Mouse (Mus musculus): Measurements from ENCODE around the gene Nkx2-1. TPM values are rescaled to one million over a fixed set of nuclear protein-coding genes. Genes with fewer than 3 reads are reported as not detected.
A peak's percentile ranks its signal among the peaks of the same experiment; 100 is the strongest.

The Nkx2-1 gene
- not detected in 2 replicates for polyA plus RNA-seq (2015; fragmentation: Nextera tagmentation; extraction: Ambion mirVana)

DNA sequence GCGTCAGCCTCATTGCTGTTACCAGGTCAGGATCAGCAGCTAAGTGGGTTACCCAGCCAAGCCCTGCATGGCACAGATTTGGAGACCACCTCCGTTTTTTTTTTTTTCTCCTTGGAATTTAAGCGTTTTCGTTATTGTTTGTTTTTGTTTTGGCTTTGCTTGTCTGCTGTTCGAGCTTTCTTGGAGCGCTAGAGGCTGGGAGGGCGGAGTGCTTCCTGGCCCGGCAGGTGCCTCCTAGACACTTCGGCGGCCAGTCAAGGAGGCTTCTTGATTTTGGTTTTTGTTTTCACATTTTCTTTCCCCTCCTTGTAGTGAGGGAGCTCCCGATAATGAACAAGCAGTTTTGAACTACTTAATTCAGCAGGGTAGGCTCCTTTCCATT, at the start of gene Nkx2-1:
TSS of gene Nkx2-1 (minus strand) at position 25 of the 382 bp plus-strand sequence.
- under 1% methylated on average over 11 of the region's 11 CpGs for WGBS (ENCODE audit: insufficient replicate concordance)
- no peaks in the 10 kb centered on the region for H3K4me1 ChIP-seq (replicated peaks)
- H3K4me2 ChIP-seq, result no peak within 1 kb of the TSS
- H3K4me3 ChIP-seq (replicated peaks), result no peak within 1 kb of the TSS
- no peaks in the 10 kb centered on the region for H3K36me3 ChIP-seq (replicated peaks)
- H3K9me3 ChIP-seq (replicated peaks), result no peaks in the 10 kb centered on the region
- H3K27ac ChIP-seq (replicated peaks), result no peak within 1 kb of the TSS
- H3K9ac ChIP-seq, result no peak within 1 kb of the TSS
- peaks cover 100% of the 10 kb centered on the region for H3K27me3 ChIP-seq
- no peak for ATAC-seq (ENCODE audit: insufficient read depth)

DNA sequence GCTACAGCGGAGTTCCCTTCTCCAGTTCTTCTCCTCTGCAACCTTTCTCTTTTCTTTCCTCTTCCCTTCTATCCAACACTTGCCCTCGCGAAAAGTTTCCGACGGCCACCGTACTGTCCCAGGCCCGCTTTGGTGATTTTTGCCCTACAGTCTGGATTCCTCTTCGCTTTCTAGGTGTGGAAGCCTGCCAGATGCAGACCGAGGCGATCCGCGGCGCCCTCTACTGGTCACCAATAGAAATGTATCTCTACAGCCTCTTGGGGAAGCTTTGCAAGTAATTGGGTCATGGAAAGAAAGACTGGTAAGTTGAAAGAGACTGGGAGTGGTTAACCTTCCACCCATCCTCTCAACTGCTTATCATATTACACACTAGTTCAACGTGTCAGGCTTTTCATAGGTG, 4.4 kb upstream of the Nkx2-1 start:
- Histone ChIP-seq H3K27me3 (peaks cover 75% of the 10 kb centered on the region), H3K27ac (replicated peaks) (no peak overlapping the region), H3K36me3 (replicated peaks) (no peaks in the 10 kb centered on the region), H3K4me1 (replicated peaks) (no peaks in the 10 kb centered on the region), H3K4me2 (no peak overlapping the region), H3K4me3 (replicated peaks) (no peak overlapping the region), H3K9me3 (replicated peaks) (no peaks in the 10 kb centered on the region), H3K9ac (no peak overlapping the region)
- no peak for ATAC-seq (ENCODE audit: insufficient read depth)
- WGBS (ENCODE audit: insufficient replicate concordance), result 2% methylated on average over 14 of the region's 14 CpGs

DNA sequence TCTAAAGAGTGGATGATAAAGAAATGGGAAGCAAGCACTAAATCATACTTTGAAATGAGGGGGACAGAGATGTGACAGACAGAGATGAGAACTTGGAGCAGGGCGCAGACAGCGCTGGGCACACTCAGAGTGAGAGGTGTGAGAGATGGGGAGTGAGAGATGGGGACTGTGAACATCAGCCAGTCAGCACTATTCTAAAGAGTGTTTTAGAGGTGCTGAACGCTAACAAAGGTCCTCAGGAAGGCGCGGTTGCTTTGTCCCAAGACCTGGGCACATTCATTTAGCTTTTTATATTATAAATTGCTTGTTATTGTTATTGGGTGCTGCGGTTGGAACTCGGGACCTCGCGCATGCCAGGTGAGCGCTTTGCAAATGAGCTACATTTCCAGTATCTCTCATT, 3.9 kb upstream of the Nkx2-1 start:
- Histone ChIP-seq H3K9ac (no peak overlapping the region), H3K4me1 (replicated peaks) (no peaks in the 10 kb centered on the region), H3K4me3 (replicated peaks) (no peak overlapping the region), H3K36me3 (replicated peaks) (no peaks in the 10 kb centered on the region), H3K9me3 (replicated peaks) (no peaks in the 10 kb centered on the region), H3K27ac (replicated peaks) (no peak overlapping the region), H3K27me3 (peaks cover 76% of the 10 kb centered on the region), H3K4me2 (no peak overlapping the region)
- WGBS (ENCODE audit: insufficient replicate concordance), result 5% methylated on average over 10 of the region's 10 CpGs
- no peak for ATAC-seq (ENCODE audit: insufficient read depth)

DNA sequence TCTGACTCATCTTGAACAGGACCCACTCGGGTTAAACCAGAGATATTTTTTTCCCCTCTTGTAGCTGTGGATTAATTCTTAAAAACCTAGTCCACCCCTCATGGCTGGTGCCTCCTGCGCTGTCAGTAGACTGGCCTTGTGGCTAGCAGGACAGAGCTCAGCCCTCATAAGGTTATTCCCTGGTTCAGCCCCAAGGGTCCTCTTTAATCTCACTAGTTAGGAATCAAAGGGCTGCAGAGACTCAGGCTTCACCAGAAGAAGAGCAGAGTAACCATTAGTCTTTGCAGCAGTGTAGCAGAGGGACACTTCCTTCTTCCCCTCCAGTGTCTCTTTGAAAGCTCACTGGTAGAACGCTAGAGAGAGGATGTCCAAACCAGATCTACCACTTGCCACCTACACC, 1.9 kb upstream of the Nkx2-1 start:
- Histone ChIP-seq H3K27ac (replicated peaks) (no peak overlapping the region), H3K9me3 (replicated peaks) (no peaks in the 10 kb centered on the region), H3K27me3 (peaks cover 92% of the 10 kb centered on the region), H3K4me3 (replicated peaks) (no peak overlapping the region), H3K9ac (no peak overlapping the region), H3K4me2 (no peak overlapping the region), H3K36me3 (replicated peaks) (no peaks in the 10 kb centered on the region), H3K4me1 (replicated peaks) (no peaks in the 10 kb centered on the region)
- 6% methylated on average over 3 of the region's 3 CpGs for WGBS (ENCODE audit: insufficient replicate concordance)
- ATAC-seq (ENCODE audit: insufficient read depth), result no peak

DNA sequence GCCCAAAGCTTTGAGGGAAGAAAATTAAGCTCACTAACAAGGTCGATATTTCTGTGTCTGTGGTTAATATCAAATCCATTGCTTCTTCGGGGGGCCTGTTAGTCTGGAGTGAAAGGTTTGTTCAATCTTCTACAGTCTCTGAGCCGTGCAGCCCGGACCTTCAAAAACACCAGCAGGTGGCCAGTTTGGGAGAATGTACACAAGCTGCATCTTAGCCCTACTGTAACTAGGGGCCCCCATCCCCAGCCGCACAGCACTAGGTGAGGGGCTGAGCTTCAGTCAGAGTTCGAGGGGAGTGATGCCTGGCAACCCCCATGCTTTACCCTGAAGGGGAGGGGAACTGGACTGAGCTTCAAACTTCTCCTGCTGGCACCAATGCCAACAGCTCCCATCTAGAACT, 1.2 kb upstream of the Nkx2-1 start:
- H3K9ac ChIP-seq, result no peak overlapping the region
- H3K27me3 ChIP-seq, result peaks cover 99% of the 10 kb centered on the region
- H3K4me1 ChIP-seq (replicated peaks), result no peaks in the 10 kb centered on the region
- no peak for ATAC-seq (ENCODE audit: insufficient read depth)
- no peak overlapping the region for H3K4me3 ChIP-seq (replicated peaks)
- H3K27ac ChIP-seq (replicated peaks), result no peak overlapping the region
- H3K36me3 ChIP-seq (replicated peaks), result no peaks in the 10 kb centered on the region
- 1% methylated on average over 6 of the region's 6 CpGs for WGBS (ENCODE audit: insufficient replicate concordance)
- H3K4me2 ChIP-seq, result no peak overlapping the region
- H3K9me3 ChIP-seq (replicated peaks), result no peaks in the 10 kb centered on the region

DNA sequence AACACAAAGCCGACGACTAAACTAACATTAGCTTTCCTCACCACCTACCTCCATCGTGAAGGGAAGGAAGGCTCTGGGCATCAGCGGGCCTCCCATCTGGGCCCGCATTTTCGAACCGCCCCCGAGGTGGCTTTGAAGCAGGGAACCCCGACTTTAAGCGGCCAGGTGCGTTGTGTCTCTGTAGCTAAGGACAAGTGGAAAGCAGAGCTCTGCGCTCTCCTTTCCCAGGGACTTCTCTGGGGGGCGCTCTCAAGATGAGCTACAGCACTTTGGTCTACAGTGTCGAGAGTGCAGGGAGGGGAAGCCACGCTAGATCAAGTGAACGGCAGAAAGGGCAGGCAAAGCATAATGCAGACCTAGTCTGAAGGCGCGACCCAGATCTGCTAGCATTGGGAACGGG, 634 bp upstream of the Nkx2-1 start:
- Histone ChIP-seq H3K9ac (no peak overlapping the region), H3K27me3 (peaks cover 100% of the 10 kb centered on the region), H3K4me3 (replicated peaks) (no peak overlapping the region), H3K9me3 (replicated peaks) (no peaks in the 10 kb centered on the region), H3K27ac (replicated peaks) (no peak overlapping the region), H3K4me2 (no peak overlapping the region), H3K4me1 (replicated peaks) (no peaks in the 10 kb centered on the region), H3K36me3 (replicated peaks) (no peaks in the 10 kb centered on the region)
- no peak for ATAC-seq (ENCODE audit: insufficient read depth)
- WGBS (ENCODE audit: insufficient replicate concordance), result 2% methylated on average over 19 of the region's 19 CpGs

DNA sequence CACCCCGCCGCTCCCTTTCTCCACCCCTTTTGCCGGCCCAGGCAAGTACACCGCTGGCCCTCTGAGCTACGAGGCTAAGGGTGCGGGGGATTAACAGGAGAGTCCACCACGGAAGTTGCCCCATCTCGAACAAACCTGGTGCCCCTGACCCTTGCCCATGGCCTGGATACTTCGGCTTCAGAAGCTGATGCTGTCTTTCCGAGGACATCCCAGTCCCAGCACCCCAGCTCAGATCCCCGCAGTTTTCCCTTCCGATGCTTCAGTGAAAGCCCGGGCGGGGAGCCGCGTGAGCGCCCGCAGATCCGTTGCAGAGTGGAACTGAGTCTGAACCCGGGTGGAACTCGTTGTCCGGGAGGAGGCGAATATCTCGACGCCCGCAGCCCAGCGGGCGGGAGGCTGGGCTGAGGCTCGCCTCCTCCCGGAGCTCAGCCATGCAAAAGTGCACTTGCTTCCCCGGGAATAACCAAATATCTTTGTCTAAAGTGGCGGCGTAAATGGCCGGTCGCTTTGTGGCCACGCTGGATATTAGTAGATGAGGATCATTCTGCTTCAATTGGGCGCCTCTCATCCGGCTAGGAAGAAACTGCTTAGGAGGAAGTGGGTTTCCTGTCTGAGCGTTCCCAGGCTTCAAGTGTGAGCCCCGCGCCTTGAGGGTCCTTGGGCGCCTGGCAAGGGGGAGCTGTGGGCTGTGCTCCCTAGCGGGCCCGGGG, 379 bp downstream of the Nkx2-1 start:
- H3K4me3 ChIP-seq (replicated peaks), result no peak overlapping the region
- WGBS (ENCODE audit: insufficient replicate concordance), result 1% methylated on average over 44 of the region's 44 CpGs
- no peak for ATAC-seq (ENCODE audit: insufficient read depth)
- no peaks in the 10 kb centered on the region for H3K4me1 ChIP-seq (replicated peaks)
- H3K9me3 ChIP-seq (replicated peaks), result no peaks in the 10 kb centered on the region
- no peak overlapping the region for H3K9ac ChIP-seq
- no peaks in the 10 kb centered on the region for H3K36me3 ChIP-seq (replicated peaks)
- H3K4me2 ChIP-seq, result no peak overlapping the region
- peaks cover 100% of the 10 kb centered on the region for H3K27me3 ChIP-seq
- no peak overlapping the region for H3K27ac ChIP-seq (replicated peaks)

DNA sequence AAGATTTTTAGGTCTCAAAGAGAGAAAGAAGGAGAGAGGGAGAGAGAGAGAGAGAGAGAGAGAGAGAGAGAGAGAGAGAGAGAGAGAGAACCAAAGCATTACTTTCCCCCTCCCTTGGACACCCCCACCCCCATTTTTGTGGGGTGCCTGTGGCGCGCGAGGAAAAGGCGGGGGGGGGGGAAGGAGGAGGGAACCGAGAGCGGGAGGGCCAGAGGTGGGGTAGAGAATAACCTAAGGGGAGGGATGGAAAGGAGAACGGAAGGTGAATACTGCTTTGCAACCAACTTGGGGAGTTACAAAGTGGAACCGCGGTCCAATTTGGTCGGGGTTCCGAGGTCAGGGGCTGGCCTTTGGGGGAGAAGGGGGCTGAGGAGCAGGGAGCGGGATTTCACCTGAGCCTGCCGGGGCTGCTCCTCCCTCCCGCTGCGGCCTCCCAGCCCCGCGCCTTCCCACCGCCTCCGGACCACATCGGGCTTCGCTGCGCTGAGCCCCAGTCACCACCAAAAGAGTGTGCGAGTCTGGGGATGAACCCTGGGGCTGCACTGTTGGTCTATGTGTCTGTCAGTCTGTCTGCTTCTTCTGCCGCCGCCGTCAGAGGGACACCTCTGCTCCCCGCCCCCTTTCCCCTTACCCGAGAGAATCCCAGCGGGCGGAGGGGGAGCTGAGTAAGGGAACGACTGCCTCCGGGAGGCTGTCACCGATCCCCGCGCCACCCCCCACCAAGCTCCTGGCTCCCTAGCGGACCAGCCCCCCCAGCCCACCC, 1.1 kb downstream of the Nkx2-1 start:
- Histone ChIP-seq H3K4me2 (no peak overlapping the region), H3K4me1 (replicated peaks) (no peaks in the 10 kb centered on the region), H3K4me3 (replicated peaks) (no peak overlapping the region), H3K27me3 (peaks cover 100% of the 10 kb centered on the region), H3K9me3 (replicated peaks) (no peaks in the 10 kb centered on the region), H3K27ac (replicated peaks) (no peak overlapping the region), H3K9ac (no peak overlapping the region), H3K36me3 (replicated peaks) (no peaks in the 10 kb centered on the region)
- 1% methylated on average over 32 of the region's 36 CpGs for WGBS (ENCODE audit: insufficient replicate concordance)
- ATAC-seq (ENCODE audit: insufficient read depth), result no peak

DNA sequence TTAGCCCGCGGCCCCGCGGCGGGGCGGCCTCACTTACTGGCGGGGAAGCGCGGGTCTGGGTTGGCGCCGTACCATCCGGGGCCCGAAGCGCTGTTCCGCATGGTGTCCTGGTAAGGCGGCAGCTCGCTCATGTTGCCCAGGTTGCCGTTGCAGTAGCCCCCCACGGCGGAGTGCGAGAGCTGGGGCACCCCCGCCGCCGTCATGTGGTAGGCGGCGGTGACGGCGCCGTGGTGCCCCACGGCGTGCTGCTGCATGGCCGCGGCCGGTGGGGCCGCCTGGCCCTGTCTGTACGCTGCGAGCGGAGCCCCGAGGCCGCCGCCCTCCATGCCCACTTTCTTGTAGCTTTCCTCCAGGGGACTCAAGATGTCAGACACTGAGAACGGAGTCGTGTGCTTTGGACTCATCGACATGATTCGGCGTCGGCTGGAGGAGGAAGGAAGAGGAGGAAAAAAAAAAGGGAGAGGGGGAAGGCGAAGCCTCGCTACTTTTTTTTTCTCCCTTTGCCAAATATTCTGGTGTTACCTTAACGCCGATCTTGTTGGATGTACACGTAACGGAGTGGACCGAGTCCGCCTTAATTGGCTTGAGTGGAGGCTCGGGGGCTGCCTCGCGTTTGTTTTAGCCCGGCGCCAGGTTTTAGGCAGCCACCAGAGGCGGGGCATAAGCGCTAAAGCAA, 1.9 kb downstream of the Nkx2-1 start:
- H3K4me3 ChIP-seq (replicated peaks), result peak overlapping the region; percentile 2; the same call in 1 of the 2 replicates
- peak overlapping the region; percentile 27 for H3K4me2 ChIP-seq
- H3K9me3 ChIP-seq (replicated peaks), result no peaks in the 10 kb centered on the region
- no peak for ATAC-seq (ENCODE audit: insufficient read depth)
- H3K9ac ChIP-seq, result no peak overlapping the region
- H3K36me3 ChIP-seq (replicated peaks), result no peaks in the 10 kb centered on the region
- no peaks in the 10 kb centered on the region for H3K4me1 ChIP-seq (replicated peaks)
- peaks cover 100% of the 10 kb centered on the region for H3K27me3 ChIP-seq
- WGBS (ENCODE audit: insufficient replicate concordance), result 1% methylated on average over 62 of the region's 62 CpGs
- no peak overlapping the region for H3K27ac ChIP-seq (replicated peaks)

DNA sequence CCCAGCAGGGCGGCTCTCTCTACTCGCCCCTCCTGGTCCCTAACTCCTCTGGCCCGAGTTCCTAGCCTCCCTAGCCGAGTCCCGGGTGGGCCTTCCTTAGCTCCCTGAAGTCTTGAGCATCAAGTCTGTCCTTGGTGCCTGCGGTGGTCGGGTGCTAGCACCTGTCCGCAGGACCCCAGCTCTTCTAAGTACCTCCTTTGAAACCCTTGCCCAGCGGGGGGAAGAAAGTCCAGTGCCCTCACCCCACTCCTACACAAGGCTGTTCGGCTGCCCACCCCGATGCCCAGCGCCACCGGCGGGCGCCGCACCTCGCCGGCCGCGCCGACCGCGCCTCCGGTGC, 2.4 kb downstream of the Nkx2-1 start:
- Histone ChIP-seq H3K4me1 (replicated peaks) (no peaks in the 10 kb centered on the region), H3K27me3 (peaks cover 100% of the 10 kb centered on the region), H3K9ac (no peak overlapping the region), H3K4me3 (replicated peaks) (peak overlapping the region; percentile 2; the same call in 1 of the 2 replicates), H3K36me3 (replicated peaks) (no peaks in the 10 kb centered on the region), H3K4me2 (0 out of 2 replicates have a peak overlapping the region, but pooled peaks have one; percentile 27), H3K9me3 (replicated peaks) (no peaks in the 10 kb centered on the region), H3K27ac (replicated peaks) (no peak overlapping the region)
- no peak for ATAC-seq (ENCODE audit: insufficient read depth)
- WGBS (ENCODE audit: insufficient replicate concordance), result 2% methylated on average over 24 of the region's 24 CpGs

DNA sequence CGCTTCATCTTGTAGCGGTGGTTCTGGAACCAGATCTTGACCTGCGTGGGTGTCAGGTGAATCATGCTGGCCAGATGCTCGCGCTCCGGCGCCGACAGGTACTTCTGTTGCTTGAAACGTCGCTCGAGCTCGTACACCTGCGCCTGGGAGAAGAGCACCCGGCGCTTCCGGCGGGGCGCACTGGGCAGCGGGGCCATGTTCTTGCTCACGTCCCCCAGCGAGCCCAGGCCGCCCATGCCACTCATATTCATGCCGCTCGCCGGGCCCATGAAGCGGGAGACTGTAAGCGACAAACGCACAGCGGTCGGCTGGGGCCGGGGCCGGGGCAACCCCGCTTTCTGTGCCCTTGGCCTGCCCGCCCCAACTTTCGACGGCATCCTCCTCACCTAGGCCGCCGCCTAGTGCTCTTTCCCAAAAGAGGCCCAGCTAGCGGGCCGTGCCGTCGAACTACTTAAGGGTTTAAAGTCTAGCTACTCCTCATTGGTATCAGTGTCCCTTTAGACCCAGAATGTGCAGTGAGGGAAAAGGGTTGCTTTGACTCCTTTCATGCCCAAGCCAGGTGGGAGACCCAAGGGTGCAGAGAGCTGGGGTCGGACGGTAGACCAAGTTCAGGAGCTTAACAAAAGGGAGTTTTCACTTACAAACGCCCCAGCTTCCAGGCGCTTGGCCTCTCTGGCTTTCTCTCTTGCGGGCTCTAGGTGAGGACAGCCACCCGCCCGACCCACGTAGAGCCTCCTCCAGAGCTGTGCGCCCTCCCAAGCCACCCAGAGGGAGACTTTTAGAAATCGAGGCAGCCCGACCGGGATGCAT, 3.0 kb downstream of the Nkx2-1 start:
- peaks cover 100% of the 10 kb centered on the region for H3K27me3 ChIP-seq
- no peak overlapping the region for H3K27ac ChIP-seq (replicated peaks)
- 1% methylated on average over 53 of the region's 54 CpGs for WGBS (ENCODE audit: insufficient replicate concordance)
- H3K4me3 ChIP-seq (replicated peaks), result no peak overlapping the region
- no peak for ATAC-seq (ENCODE audit: insufficient read depth)
- no peaks in the 10 kb centered on the region for H3K9me3 ChIP-seq (replicated peaks)
- no peak overlapping the region for H3K4me2 ChIP-seq
- H3K4me1 ChIP-seq (replicated peaks), result no peaks in the 10 kb centered on the region
- no peaks in the 10 kb centered on the region for H3K36me3 ChIP-seq (replicated peaks)
- no peak overlapping the region for H3K9ac ChIP-seq

All from liver, embryonic 15.5 days (tissue).